Mouse (Mus musculus): Measurements from ENCODE around the gene Calcoco1. TPM values are rescaled to one million over a fixed set of nuclear protein-coding genes. Genes with fewer than 3 reads are reported as not detected.

Calcoco1 gene
- polyA plus RNA-seq (2017; shearing (Covaris generic)), result 46.7 TPM

GRCm38 (mm10) chr15:102721980-102722475, at the start of gene Calcoco1:
TSS of gene Calcoco1 (minus strand) at chr15:102722178.

GRCm38 (mm10) chr15:102672215-102673071, 49.5 kb downstream of the Calcoco1 start, which contains the start of gene Atp5g2:
TSS of gene Atp5g2 (minus strand) at chr15:102672352.

Other genes starting within 250 kb of the Calcoco1 start
- gene Gm10337, start 218.5 kb downstream of the Calcoco1 start, polyA plus RNA-seq (2017; shearing (Covaris generic)), result not detected
- 9.0 TPM for gene Map3k12, start 205.1 kb downstream of the Calcoco1 start, polyA plus RNA-seq (2017; shearing (Covaris generic))
- gene Tarbp2, start 204.0 kb downstream of the Calcoco1 start, polyA plus RNA-seq (2017; shearing (Covaris generic)), result 59.4 TPM
- 4.3 TPM for gene Npff, start 197.2 kb downstream of the Calcoco1 start, polyA plus RNA-seq (2017; shearing (Covaris generic))
- 0.80 TPM for gene Gm28047, start 97.1 kb downstream of the Calcoco1 start, polyA plus RNA-seq (2017; shearing (Covaris generic))
- gene Atf7, start 96.7 kb downstream of the Calcoco1 start, polyA plus RNA-seq (2017; shearing (Covaris generic)), result 40.9 TPM
- gene Atp5g2, start 49.8 kb downstream of the Calcoco1 start, polyA plus RNA-seq (2017; shearing (Covaris generic)), result 21.9 TPM
- not detected for gene Hoxc13, start 198.9 kb upstream of the Calcoco1 start, polyA plus RNA-seq (2017; shearing (Covaris generic))
- gene Hoxc12, start 214.6 kb upstream of the Calcoco1 start, polyA plus RNA-seq (2017; shearing (Covaris generic)), result not detected
- not detected for gene Hoxc11, start 232.2 kb upstream of the Calcoco1 start, polyA plus RNA-seq (2017; shearing (Covaris generic))
- gene Hoxc10, start 244.6 kb upstream of the Calcoco1 start, polyA plus RNA-seq (2017; shearing (Covaris generic)), result not detected
- not detected for gene Hoxc5, start 245.3 kb upstream of the Calcoco1 start, polyA plus RNA-seq (2017; shearing (Covaris generic))